Mouse (Mus musculus): Measurements from ENCODE around the gene Capn11.

The Capn11 gene

DNA sequence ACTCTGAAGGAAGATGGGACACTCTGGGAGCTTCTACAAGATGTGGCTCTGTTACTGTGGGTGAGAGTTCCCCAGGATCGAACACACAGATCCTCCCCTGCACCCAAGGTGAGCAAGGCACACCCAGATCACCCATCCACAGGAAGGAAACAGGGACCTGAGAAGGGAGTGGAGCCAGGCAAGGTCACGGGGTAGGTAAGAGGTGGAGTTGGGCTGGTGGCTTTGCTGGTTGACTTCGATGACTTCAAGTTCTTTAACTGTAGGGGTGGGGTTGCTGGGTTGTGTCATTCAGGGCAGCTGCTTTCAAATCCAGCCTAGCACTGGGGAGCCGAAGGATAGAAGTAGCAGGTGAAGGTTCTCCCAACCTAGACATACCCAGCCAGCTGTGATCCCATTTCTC is 23.7 kb upstream of the Capn11 start:
- no peak for DNase-seq (ENCODE audit: low spot score)

DNA sequence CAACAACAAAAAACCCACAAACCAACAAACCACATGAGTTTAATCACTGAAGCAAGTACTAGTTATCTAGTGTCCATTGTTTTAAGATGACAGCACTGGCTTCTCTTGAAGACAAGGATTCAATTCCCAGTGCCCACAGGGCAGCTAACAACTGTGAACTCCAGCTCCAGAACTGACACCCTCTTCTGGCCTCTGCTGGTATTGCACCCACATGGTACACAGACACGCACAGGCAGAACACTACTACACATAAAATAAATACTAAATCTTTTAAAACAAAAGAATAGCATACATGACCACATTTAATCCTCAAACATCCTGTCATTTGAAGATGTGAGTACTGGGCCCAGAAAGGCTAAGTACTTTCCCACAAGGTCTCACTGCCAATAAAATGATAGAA is 22.5 kb upstream of the Capn11 start:
- DNase-seq (ENCODE audit: low spot score), result no peak

GRCm38 (mm10) chr17:45680391-45680980 is 21.4 kb upstream of the Capn11 start:
- no peak for DNase-seq (ENCODE audit: low spot score)

GRCm38 (mm10) chr17:45678106-45678505 is 19.0 kb upstream of the Capn11 start:
- peak; percentile 70 for DNase-seq (ENCODE audit: low spot score)

DNA sequence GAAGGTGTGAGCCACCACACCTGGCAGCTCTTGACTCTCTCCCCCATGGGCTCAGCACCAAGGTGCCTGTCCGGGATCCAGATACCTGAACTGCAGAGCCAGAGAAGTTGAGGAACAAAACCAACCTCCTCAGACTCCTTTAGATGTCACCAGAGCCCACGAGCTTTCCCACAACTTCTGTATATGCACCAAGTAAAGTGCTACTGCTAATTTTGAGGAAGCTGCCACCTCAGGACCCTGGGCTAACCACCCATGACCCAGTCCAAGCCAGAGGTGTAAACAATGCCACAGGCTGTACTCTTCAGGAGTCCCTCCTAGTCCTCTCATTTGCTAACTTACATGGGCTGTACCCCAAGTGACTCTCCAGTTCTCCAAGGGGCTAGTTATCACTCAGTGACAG is 13.5 kb upstream of the Capn11 start:
- no peak for DNase-seq (ENCODE audit: low spot score)

- no peak for DNase-seq (ENCODE audit: low spot score)
Observed at GRCm38 (mm10) chr17:45671821-45672220, 12.7 kb upstream of the Capn11 start.

DNA sequence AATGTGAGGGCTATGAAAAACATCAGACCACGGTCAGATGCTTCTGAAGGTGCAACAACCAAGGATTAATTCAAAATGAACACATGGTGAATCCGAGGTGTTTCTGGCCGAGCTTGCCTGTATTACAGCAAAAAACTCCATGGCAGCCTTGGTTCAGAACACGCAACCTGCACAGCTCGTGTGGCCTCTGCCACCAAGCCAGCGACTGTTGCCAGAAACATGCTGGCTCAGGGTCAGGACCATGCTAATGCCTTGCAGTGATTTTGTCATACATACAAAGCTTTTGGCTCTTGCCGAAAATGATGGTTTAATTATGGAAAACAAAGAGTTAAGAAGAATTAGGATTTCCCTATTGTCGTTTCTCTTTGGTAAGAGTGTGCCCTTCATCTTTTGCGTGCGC is 8.9 kb upstream of the Capn11 start:
- DNase-seq (ENCODE audit: low spot score), result no peak

DNA sequence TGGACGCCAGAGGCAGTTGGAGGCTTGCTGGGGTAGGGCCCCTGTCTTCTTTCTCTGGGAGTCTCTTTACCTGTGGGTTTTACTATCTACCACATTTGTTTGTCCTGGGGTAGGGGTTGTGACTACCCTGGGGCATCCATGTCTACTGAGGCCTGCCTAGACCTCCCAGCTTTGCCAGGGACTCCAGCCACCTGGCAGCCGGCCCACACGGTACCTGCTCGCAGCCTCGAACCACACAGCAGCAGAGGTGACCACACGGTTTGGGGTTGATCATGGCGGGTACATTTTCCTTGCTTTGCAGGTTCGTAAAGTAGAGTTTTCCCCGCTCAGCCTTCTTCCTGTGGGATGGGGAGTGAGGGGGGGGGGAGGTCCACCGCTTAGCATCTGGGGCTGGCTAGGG is 8.4 kb upstream of the Capn11 start:
- no peak for DNase-seq (ENCODE audit: low spot score)

- no peak for DNase-seq (ENCODE audit: low spot score)
Observed at GRCm38 (mm10) chr17:45666091-45666490, 7.0 kb upstream of the Capn11 start.

DNA sequence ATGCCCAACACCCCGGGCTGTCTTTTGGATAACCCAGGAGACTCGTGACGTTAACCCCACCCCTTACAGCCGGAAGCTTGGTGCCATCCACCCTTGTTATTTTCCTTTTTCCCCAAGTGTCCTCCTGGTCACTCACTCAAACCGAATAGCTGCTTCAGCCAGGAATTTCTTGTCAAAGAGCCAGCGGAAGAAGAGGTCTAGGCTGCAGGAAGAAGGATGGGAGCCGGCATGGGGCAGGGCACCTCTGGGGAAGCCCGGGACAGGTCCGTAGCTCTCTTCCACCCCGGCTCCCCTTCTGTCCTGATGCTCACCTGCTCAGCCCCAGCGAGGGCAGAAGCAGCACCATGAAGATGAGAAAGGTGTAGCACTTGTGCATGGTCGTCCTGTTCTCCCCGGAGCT is 5.5 kb upstream of the Capn11 start:
- DNase-seq (ENCODE audit: low spot score), result no peak

- peak; percentile 75 for DNase-seq (ENCODE audit: low spot score)
Observed at GRCm38 (mm10) chr17:45663106-45663919, 4.2 kb upstream of the Capn11 start.

DNA sequence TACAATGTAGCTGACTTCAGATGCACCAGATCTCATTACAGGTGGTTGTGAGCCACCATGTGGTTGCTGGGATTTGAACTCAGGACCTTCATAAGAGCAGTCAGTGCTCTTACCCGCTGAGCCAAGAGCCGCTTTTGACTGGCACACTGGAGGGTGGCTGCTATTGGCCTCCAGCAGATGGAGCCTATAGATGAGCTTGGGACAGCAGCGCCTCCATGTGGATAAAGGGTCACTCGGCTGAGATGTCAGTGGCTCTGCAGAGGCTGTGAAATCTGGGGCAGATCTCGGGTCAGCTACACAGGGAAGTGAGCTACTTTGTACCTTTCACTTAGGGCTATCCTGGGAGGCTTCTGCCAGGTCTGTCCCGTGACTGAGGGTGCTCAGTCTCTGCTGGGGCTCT is 3.3 kb downstream of the Capn11 start:
- no peak for DNase-seq (ENCODE audit: low spot score)

DNA sequence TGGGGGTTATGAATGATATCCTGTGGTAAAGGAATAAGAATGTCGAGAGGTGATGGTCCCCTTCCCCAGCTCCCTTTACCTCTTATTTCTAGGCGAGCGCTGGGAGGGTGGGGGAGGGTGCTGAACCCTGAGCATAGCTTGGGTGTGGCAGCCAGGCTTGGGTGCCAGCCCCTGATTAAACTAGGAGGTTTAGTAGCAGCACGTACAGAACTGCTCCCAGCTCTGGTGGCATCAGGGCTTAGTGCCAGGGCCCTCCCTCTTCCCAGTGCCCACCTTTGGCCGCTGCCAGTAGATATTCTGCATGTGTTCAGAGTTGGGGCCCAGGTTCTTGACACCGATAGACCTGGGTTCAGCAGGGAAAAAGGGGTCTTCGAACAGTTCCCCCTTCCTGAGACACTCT is 5.9 kb downstream of the Capn11 start:
- no peak for DNase-seq (ENCODE audit: low spot score)

GRCm38 (mm10) chr17:45644185-45644584 is 14.9 kb downstream of the Capn11 start:
- no peak for DNase-seq (ENCODE audit: low spot score)

DNA sequence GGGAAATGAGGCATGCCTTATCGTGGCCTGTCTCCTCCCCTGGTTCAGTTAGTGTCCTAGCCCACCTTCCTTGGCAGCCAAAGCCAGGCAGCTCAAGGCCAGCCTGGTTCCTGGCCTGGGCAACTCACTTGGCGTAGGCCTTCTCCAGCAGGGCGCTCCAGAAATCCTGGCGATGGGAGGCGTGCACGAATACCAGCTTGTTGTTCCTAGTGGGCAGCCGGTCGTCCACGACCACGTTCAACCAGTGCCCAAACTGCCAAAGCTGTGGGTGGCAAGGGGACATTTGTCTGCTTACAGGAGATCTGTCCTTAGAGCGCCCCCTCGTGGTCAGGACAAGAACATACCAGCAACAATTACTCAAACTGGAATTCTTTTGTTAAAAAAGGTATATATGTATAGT is 16.4 kb downstream of the Capn11 start:
- DNase-seq (ENCODE audit: low spot score), result peak; percentile 71

DNA sequence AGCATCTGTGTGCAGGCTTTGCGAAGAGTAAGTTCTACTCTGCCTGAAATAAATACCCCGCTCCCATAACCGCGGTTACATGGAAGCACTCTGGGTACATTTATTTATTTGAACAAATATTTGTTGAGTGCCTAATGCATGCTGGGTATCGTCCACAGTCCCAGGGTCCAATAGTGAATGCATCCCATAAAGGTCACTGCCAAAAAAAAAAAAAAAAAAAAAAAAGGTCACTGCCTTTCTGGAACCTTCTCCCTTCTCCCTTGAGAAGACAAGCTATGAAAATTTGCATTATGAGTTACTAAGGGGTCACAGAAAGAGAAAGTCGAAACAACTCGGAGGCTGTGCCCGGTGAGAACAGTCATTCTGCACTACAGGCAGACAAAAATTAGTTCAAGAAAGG is 17.1 kb downstream of the Capn11 start:
- no peak for DNase-seq (ENCODE audit: low spot score)

DNA sequence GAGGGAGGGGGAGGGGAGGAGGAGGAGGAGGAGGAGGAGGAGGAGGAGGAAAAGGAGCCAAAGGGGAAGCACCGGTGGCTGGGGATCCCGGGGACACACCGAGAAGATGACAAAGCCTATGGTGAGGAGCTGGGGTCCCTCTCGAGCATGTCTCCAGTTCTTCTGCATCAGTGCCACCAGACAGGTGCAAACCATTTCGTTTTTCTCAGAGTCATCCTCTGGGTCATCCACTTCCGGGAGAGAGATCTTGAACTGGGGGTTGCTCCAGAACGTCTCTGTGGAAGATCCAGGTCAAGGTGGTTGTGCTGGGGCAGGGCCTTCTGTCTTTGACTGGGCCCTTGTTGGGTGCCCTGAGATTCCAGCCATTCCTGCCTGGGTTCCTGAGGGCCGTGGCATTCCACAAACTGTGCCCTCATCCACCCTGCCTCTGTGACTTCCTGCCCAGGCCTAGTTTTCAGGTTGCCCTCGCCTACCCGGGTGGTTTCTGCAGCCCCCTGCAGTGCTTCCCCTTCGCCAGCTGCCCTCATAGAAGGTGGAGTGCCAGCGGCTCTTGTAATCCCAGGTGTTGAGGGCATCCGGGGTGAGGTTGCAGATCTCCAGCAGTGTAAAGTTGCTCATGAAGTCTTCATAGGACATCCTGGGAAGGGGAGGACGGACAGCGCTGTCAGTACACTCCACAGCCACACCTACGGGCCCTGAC is 20.4 kb downstream of the Capn11 start:
- DNase-seq (ENCODE audit: low spot score), result no peak

DNA sequence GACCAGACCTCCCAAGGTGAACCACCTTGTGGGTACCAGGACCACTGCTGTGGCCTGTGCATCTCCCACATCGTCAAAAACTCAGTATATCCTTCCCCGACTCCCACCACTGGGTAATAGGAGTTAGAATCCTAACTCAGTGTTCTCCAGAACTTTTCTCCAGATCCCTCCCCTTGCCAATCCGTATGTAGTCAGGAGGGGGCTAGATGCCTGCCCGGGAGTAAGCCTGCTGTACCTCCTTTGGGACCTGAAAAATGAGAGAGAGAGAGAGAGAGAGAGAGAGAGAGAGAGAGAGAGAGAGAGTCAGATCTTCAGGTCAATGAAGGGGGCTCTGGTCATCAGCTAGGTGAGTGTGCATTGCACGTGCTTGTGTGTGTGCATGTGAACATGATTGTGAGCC is 25.1 kb downstream of the Capn11 start:
- DNase-seq (ENCODE audit: low spot score), result no peak

- no peak for DNase-seq (ENCODE audit: low spot score)
Observed at GRCm38 (mm10) chr17:45631940-45632339, 27.2 kb downstream of the Capn11 start.

GRCm38 (mm10) chr17:45630992-45631391 is 28.1 kb downstream of the Capn11 start:
- DNase-seq (ENCODE audit: low spot score), result no peak

DNA sequence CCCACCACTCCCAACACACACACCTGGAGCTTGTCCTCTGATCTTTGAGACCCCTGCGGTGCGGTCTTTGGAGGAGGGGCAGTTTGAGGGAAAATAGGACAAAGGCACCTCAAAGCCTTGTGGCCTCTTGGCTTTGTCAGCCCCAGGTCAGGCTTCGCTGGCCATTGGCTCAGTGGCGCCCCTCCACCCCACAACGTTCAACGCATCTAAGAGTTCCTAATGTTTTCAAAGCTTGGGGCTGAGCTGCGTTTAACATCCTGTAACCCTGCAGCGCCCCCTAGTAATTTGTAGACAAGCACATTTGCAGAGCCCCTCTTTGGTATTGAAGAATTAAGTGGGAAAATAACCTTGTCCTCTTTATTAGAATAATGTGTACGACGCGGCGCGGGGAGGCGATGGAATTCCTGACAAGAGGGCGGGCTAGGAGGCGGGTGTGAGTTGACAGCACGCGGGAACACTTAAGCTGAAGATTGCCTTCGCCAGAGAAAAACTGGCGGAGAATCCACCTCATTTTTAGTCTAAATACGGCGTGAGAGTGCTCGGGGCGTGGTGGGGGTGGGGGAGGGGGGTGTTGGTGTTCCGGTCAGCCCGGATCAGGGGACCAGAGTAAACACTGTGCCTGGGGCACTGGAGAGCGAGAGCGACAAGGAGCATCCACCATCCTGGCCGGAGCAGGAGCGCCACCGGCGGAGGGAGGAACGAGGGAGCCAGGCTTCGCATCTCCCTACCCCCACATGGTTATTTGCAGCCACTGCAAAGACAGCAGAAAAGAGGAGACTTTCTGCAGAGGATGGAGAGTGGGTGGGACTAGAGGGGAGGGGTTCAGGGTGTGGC is 29.0 kb downstream of the Capn11 start:
- peak; percentile 65 for DNase-seq (ENCODE audit: low spot score)
